Mouse (Mus musculus) brain, adult 10 weeks (tissue): ENCODE measurements around the gene Rsbn1. TPM values are rescaled to one million over a fixed set of nuclear protein-coding genes. Genes with fewer than 3 reads are reported as not detected.

Source experiments
- polyA plus RNA-seq: library from polyadenylated mRNA; stranded (reverse); fragments of 350-450 nt; fragmentation: Illumina TruSeq; extraction: RNeasy Lipid Tissue Mini Kit (QIAGEN cat#74804); gene quantifications from one replicate; pipeline ENCODE4 v1.2.3, GENCODE M21; 2015; ENCODE audit warnings: low read depth, low replicate concordance

Gene Rsbn1
- 13.7 TPM for polyA plus RNA-seq

GRCm38 (mm10) chr3:103914010-103914669 is at the start of gene Rsbn1:
Rsbn1 (plus strand) TSS chr3:103914120.

GRCm38 (mm10) chr3:103967861-103968691 is 54.2 kb downstream of the Rsbn1 start, which contains the start of gene Phtf1:
Phtf1 (plus strand) TSS chr3:103968110.

Other genes starting within 250 kb of the Rsbn1 start
- 11.0 TPM for gene Olfml3, start 176.1 kb upstream of the Rsbn1 start, polyA plus RNA-seq
- not detected for gene Gm10964, start 174.8 kb upstream of the Rsbn1 start, polyA plus RNA-seq
- 46.8 TPM for gene Hipk1, start 122.6 kb upstream of the Rsbn1 start, polyA plus RNA-seq
- 8.1 TPM for gene Dclre1b, start 104.7 kb upstream of the Rsbn1 start, polyA plus RNA-seq
- gene Ap4b1, start 104.6 kb upstream of the Rsbn1 start, polyA plus RNA-seq, result 15.9 TPM
- gene Gm43064, start 104.5 kb upstream of the Rsbn1 start, polyA plus RNA-seq, result 0.24 TPM
- gene Bcl2l15, start 81.5 kb upstream of the Rsbn1 start, polyA plus RNA-seq, result 1.5 TPM
- gene Ptpn22, start 54.3 kb upstream of the Rsbn1 start, polyA plus RNA-seq, result 0.79 TPM
- gene Phtf1, start 54.0 kb downstream of the Rsbn1 start, polyA plus RNA-seq, result 36.3 TPM